In the genomic region with DNA sequence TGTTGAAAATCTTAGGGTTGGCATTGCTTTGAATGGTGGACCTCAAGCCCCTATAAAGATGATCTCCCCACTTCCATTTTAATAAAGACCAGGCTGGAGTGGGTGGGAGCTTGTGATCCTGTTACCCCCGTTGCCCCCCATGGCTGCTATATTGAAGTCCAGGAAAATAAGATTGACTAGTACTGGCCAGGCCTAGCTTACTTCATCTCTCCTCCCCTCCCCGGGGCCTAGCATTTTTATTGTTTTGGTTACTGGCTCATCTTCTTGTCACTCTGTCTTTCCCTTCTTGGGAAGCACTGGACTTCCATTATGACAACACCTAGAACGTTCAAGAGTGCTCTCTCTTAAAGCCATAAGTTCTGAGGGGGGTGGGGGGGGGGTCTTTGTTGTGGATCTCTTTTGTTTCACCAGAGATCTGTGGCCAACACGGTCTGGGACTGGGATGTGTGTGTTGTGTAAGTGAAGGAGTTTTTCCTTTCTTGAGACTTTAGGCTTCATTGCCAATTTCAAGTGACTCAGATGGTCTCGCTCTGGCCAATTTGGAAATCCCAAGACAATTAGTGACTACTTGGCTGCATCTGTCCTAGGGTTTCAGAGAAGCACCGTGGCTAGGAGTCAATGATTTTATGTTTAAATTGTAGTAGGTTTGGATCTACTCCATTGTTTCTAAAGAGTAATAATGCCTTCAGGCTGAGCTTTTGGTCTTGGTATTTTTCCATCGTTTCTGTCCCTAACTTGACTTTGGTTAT, we compare ENCODE assay signal across 8 mouse cellular contexts. TPM values are rescaled to one million over a fixed set of nuclear protein-coding genes. Genes with fewer than 3 reads are reported as not detected.
DNase-seq lines count a peak whose midpoint lies in the region; ATAC-seq and TF ChIP-seq lines count a peak whose summit lies in the region.

No protein-coding gene starts in this region.

- H3K36me3 ChIP-seq in E14TG2a.4 (ENCODE audit: insufficient read depth, low read length) = no peaks in the 10 kb centered on the region
- H3K36me3 ChIP-seq in heart, embryonic 14.5 days (ENCODE audit: control insufficient read depth, insufficient read depth, low read length) = no peaks in the 10 kb centered on the region
- H3K36me3 ChIP-seq in limb, embryonic 15.5 days = no peaks in the 10 kb centered on the region

- peak overlapping the region; percentile 60 for H3K4me2 ChIP-seq in heart, embryonic 14.5 days (ENCODE audit: low read length)
- peak overlapping the region; percentile 58 for H3K4me2 ChIP-seq in limb, embryonic 15.5 days

- H3K4me3 ChIP-seq in E14TG2a.4 (replicated peaks; ENCODE audit: low read length) = peak overlapping the region; percentile 85
- H3K4me3 ChIP-seq in heart, embryonic 14.5 days (ENCODE audit: control insufficient read depth in 1 of 2, insufficient read depth in 1 of 2, low read depth in 1 of 2, low read length in 2 of 2) = peak overlapping the region; percentile 92 to 93
- peak overlapping the region; percentile 91 for H3K4me3 ChIP-seq in limb, embryonic 15.5 days

- peaks cover 18% of the 10 kb centered on the region for H3K4me1 ChIP-seq in E14TG2a.4 (replicated peaks; ENCODE audit: low read depth, low read length)
- peaks cover 3 to 21% of the 10 kb centered on the region in 2 experiments; a peak in 3 of 4 replicates for H3K4me1 ChIP-seq in heart, embryonic 14.5 days (ENCODE audit: control insufficient read depth in 2 of 2, insufficient read depth in 2 of 2, low read length in 2 of 2)
- peaks cover 15% of the 10 kb centered on the region for H3K4me1 ChIP-seq in limb, embryonic 15.5 days

- no peak for ATAC-seq in heart, embryonic 14.5 days (ENCODE audit: insufficient number of reproducible peaks, insufficient read depth, low FRiP score, low read depth)
- ATAC-seq in limb, embryonic 15.5 days (ENCODE audit: insufficient number of reproducible peaks, low FRiP score, low TSS enrichment, low read depth) = no peak

- H3K27ac ChIP-seq in heart, embryonic 14.5 days (replicated peaks in 1 of 2; ENCODE audit: control insufficient read depth in 1 of 2, insufficient read depth in 1 of 2, low read depth in 2 of 2, low read length in 2 of 2) = peak overlapping the region; percentile 91 to 96
- H3K27ac ChIP-seq in limb, embryonic 15.5 days = peak overlapping the region; percentile 96

- TF ChIP-seq CTCF in E14TG2a.4 (conservative IDR thresholded peaks at IDR 0.05; ENCODE audit: low read length) = no peak

- 36% methylated on average over 7 of the region's 7 CpGs for WGBS in heart, embryonic 14.5 days
- 19% methylated on average over 7 of the region's 7 CpGs for WGBS in limb, embryonic 15.5 days

- no peaks in the 10 kb centered on the region for H3K9me3 ChIP-seq in E14TG2a.4 (ENCODE audit: low read length)
- no peaks in the 10 kb centered on the region for H3K9me3 ChIP-seq in heart, embryonic 14.5 days (ENCODE audit: control insufficient read depth, low read length)
- H3K9me3 ChIP-seq in limb, embryonic 15.5 days = no peaks in the 10 kb centered on the region

- peak overlapping the region; percentile 98 for H3K9ac ChIP-seq in heart, embryonic 14.5 days (ENCODE audit: low read length)
- peak overlapping the region; percentile 97 for H3K9ac ChIP-seq in limb, embryonic 15.5 days

- H3K27me3 ChIP-seq in E14TG2a.4 (ENCODE audit: insufficient read depth, low read length) = peaks cover 6% of the 10 kb centered on the region; the same call in 1 of the 2 replicates
- H3K27me3 ChIP-seq in heart, embryonic 14.5 days (ENCODE audit: control insufficient read depth, insufficient read depth, low read length) = no peaks in the 10 kb centered on the region
- H3K27me3 ChIP-seq in limb, embryonic 15.5 days = no peaks in the 10 kb centered on the region

- DNase-seq in adrenal gland, postnatal 10 days = peak; percentile 20
- DNase-seq in adrenal gland, adult 8-10 months = no peak
- DNase-seq in embryo, embryonic 9.5 days (ENCODE audit: extremely low spot score) = peak; percentile 11
- DNase-seq in naive thymus-derived CD4-positive, alpha-beta T cell, adult 2 months (ENCODE audit: low read depth) = peak; percentile 22
- no peak for DNase-seq in frontal cortex, postnatal 10 days (ENCODE audit: low spot score in 2 of 2)

RNA-seq across cellular contexts. Expression of a gene that starts 1.0 kb away (rescaled TPM):
- 10 to 100 TPM; 86.2 to 90.9 TPM for total RNA-seq in adrenal gland, postnatal 10 days (2021)
- 10 to 100 TPM; 65.1 to 90.3 (median 79.0) TPM for total RNA-seq in adrenal gland, adult 8-10 months (2022)
- polyA plus RNA-seq in heart, embryonic 14.5 days (2014; fragmentation: Nextera tagmentation; extraction: Ambion mirVana) = 46.1 and 46.5 TPM in 2 replicates
- polyA plus RNA-seq in limb, embryonic 15.5 days (2015; fragmentation: Nextera tagmentation; extraction: Ambion mirVana) = 38.2 and 42.8 TPM in 2 replicates

RNA-seq across cellular contexts. Expression of a gene that starts 19.7 kb away (rescaled TPM):
- total RNA-seq in adrenal gland, postnatal 10 days (2021) = not detected
- total RNA-seq in adrenal gland, adult 8-10 months (2022) = not detected
- 22.2 and 27.1 TPM in 2 replicates for polyA plus RNA-seq in heart, embryonic 14.5 days (2014; fragmentation: Nextera tagmentation; extraction: Ambion mirVana)
- polyA plus RNA-seq in limb, embryonic 15.5 days (2015; fragmentation: Nextera tagmentation; extraction: Ambion mirVana) = 1.0 and 1.9 TPM in 2 replicates

Comparison
In these comparisons a context has a peak if more than half of its experiments do, and no peak if none do; other contexts are left out.
1. DNase-seq: peak in adrenal gland, postnatal 10 days (single experiment), embryo, embryonic 9.5 days (single experiment) and naive thymus-derived CD4-positive, alpha-beta T cell, adult 2 months (single experiment); none in adrenal gland, adult 8-10 months (single experiment) and frontal cortex, postnatal 10 days (0 of 2).
2. Peak in every context shown above with its lines, with median percentiles within 50 percentile points of each other: H3K4me3 ChIP-seq.